Mouse (Mus musculus): Measurements from ENCODE around the gene Csrnp1. TPM values are rescaled to one million over a fixed set of nuclear protein-coding genes. Genes with fewer than 3 reads are reported as not detected.

The Csrnp1 gene
- polyA plus RNA-seq, 1 experiment from 2014 or later: 4.6 TPM

DNA sequence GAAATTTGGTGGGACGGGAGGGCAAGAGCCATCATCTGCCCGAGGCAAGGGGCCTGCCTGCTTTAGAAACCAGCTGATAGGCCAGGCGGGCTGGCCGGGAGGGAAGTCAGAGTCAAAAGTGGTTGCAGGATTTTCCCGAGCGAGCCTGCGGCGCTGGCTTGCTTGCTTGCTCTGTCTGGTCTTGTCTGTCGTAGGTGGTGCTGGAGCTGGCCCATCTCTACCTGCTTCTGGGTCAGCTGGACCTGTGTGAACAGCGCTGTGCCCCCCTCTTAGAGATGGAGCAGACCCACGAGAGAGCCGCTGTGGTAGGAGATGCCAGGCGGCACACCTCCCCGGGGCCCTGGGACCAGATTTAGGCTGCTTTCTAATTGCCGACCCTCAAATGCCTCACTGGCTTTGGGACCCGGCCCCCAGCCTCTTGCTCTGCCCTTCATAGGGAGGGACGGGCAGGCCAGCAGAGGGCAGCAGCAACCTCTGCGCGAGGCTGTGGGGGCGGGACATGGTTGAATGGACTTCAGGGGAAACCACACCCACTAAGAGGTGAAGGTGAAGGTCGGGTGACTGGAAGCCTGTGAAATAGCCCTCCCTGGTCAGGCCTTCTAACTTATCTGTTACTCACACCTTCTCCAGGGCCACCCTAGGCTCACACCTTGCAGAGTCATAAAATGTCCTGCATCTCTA, 21.3 kb downstream of the Csrnp1 start:
- Histone ChIP-seq H3K4me3 (no peak overlapping the region), H3K4me2 (replicated peaks) (peak overlapping the region; percentile 23), H3K27me3 (no peaks in the 10 kb centered on the region), H3K4me1 (peaks cover 9% of the 10 kb centered on the region; the same call in 1 of the 2 replicates), H3K9me3 (no peaks in the 10 kb centered on the region), H3K36me3 (no peaks in the 10 kb centered on the region), H3K9ac (peak overlapping the region; percentile 20; the same call in 1 of the 2 replicates), H3K27ac (no peak overlapping the region)
- 7% methylated on average over 21 of the region's 21 CpGs for WGBS
- peak; percentile 53; the same call in 1 of the 2 replicates for ATAC-seq (ENCODE audit: insufficient number of reproducible peaks, insufficient read depth, low FRiP score, low TSS enrichment)

DNA sequence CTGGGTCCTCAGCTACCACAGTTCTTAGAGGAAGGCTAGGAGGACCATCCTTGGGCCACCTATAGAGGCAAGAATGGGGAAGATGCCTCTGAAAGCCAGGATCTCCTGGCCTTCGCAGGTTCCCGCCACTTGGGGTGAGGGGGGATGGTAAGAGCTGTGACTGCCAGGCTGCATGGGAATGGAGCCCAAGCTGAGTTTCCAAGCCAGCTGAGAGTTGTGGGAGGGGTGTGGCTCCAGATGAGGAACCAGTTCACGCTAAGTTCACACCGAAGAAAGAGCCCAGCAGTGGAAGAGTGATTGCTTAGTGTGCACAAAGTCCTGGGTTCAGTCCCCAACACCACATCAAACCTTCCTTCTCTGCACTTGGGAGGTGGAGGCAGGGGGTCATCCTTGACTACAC, 22.2 kb downstream of the Csrnp1 start:
- no peak overlapping the region for H3K4me3 ChIP-seq
- H3K27ac ChIP-seq: no peak overlapping the region
- no peak overlapping the region for H3K4me2 ChIP-seq (replicated peaks)
- ATAC-seq (ENCODE audit: insufficient number of reproducible peaks, insufficient read depth, low FRiP score, low TSS enrichment): no peak
- peaks cover 9% of the 10 kb centered on the region; the same call in 1 of the 2 replicates for H3K4me1 ChIP-seq
- H3K36me3 ChIP-seq: no peaks in the 10 kb centered on the region
- no peak overlapping the region for H3K9ac ChIP-seq
- no peaks in the 10 kb centered on the region for H3K27me3 ChIP-seq
- no peaks in the 10 kb centered on the region for H3K9me3 ChIP-seq
- WGBS: 79% methylated on average over 4 of the region's 4 CpGs

- no peaks in the 10 kb centered on the region for H3K27me3 ChIP-seq
- 79% methylated on average over 9 of the region's 9 CpGs for WGBS
- no peaks in the 10 kb centered on the region for H3K9me3 ChIP-seq
- no peaks in the 10 kb centered on the region for H3K36me3 ChIP-seq
- no peak overlapping the region for H3K4me3 ChIP-seq
- no peak overlapping the region for H3K27ac ChIP-seq
- H3K4me1 ChIP-seq: peaks cover 9% of the 10 kb centered on the region; the same call in 1 of the 2 replicates
- H3K9ac ChIP-seq: no peak overlapping the region
- ATAC-seq (ENCODE audit: insufficient number of reproducible peaks, insufficient read depth, low FRiP score, low TSS enrichment): no peak
- H3K4me2 ChIP-seq (replicated peaks): no peak overlapping the region
Observed at GRCm38 (mm10) chr9:119958835-119959234, 25.6 kb downstream of the Csrnp1 start.

DNA sequence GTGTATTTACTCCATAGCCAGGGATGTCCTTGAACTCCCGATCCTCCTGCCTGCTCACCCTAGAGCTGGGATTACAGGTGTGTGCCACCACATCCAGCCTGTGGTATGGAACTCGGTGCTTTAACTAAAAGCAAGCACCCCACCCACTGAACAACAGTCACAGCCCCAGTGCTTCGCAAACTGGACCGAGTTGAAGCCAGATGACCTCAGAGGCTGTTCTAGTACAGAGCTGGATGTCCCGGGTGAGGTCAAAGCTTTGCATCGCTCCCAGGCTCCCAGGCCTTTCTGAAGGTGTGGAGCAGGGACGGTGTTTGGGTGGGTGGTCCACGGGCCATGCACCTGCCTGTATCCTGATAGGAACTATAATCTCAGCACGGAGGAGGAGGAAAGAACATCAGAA, 33.1 kb downstream of the Csrnp1 start:
- ATAC-seq (ENCODE audit: insufficient number of reproducible peaks, insufficient read depth, low FRiP score, low TSS enrichment): no peak
- H3K36me3 ChIP-seq: no peaks in the 10 kb centered on the region
- H3K4me3 ChIP-seq: no peak overlapping the region
- H3K9me3 ChIP-seq: no peaks in the 10 kb centered on the region
- peaks cover 5% of the 10 kb centered on the region; the same call in 1 of the 2 replicates for H3K4me1 ChIP-seq
- H3K9ac ChIP-seq: no peak overlapping the region
- WGBS: 83% methylated on average over 9 of the region's 9 CpGs
- no peak overlapping the region for H3K27ac ChIP-seq
- no peak overlapping the region for H3K4me2 ChIP-seq (replicated peaks)
- no peaks in the 10 kb centered on the region for H3K27me3 ChIP-seq

DNA sequence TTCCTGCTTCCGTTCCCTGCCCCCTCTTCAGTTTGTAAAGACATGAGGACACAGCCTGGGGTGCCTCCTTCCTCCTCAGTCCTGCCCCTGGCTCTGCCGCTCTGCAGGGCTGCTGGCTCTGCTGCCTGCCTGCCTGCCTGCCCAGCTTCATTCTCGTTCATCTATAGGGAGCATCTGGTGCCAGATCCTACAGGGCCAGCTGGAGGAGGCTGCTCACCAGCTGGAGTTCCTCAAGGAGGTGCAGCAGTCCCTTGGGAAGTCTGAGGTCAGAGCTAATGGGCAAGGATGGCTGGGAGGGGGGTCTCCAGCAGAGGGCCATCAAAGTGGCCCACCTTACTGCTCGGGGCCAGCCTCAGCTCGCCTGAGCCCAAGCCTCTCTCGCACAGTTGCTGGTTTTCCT, 34.0 kb downstream of the Csrnp1 start:
- no peak overlapping the region for H3K4me3 ChIP-seq
- H3K9me3 ChIP-seq: no peaks in the 10 kb centered on the region
- no peak overlapping the region for H3K4me2 ChIP-seq (replicated peaks)
- H3K4me1 ChIP-seq: peaks cover 5% of the 10 kb centered on the region; the same call in 1 of the 2 replicates
- no peak overlapping the region; the same call in 1 of the 2 replicates for H3K27ac ChIP-seq
- H3K9ac ChIP-seq: no peak overlapping the region; the same call in 1 of the 2 replicates
- 31% methylated on average over 6 of the region's 6 CpGs for WGBS
- no peak for ATAC-seq (ENCODE audit: insufficient number of reproducible peaks, insufficient read depth, low FRiP score, low TSS enrichment)
- H3K27me3 ChIP-seq: no peaks in the 10 kb centered on the region
- H3K36me3 ChIP-seq: no peaks in the 10 kb centered on the region

GRCm38 (mm10) chr9:119948804-119949203, 35.7 kb downstream of the Csrnp1 start:
- Histone ChIP-seq H3K27ac (no peak overlapping the region), H3K4me1 (peaks cover 5% of the 10 kb centered on the region; the same call in 1 of the 2 replicates), H3K36me3 (no peaks in the 10 kb centered on the region), H3K9me3 (no peaks in the 10 kb centered on the region), H3K9ac (no peak overlapping the region), H3K27me3 (no peaks in the 10 kb centered on the region), H3K4me2 (replicated peaks) (no peak overlapping the region), H3K4me3 (no peak overlapping the region)
- 45% methylated on average over 3 of the region's 3 CpGs for WGBS
- no peak for ATAC-seq (ENCODE audit: insufficient number of reproducible peaks, insufficient read depth, low FRiP score, low TSS enrichment)

GRCm38 (mm10) chr9:119945173-119945900, 39.1 kb downstream of the Csrnp1 start:
- H3K9me3 ChIP-seq: no peaks in the 10 kb centered on the region
- no peak overlapping the region for H3K4me2 ChIP-seq (replicated peaks)
- H3K4me3 ChIP-seq: no peak overlapping the region
- no peaks in the 10 kb centered on the region for H3K36me3 ChIP-seq
- WGBS: 76% methylated on average over 12 of the region's 12 CpGs
- no peaks in the 10 kb centered on the region for H3K27me3 ChIP-seq
- ATAC-seq (ENCODE audit: insufficient number of reproducible peaks, insufficient read depth, low FRiP score, low TSS enrichment): no peak
- no peak overlapping the region for H3K9ac ChIP-seq
- no peak overlapping the region for H3K27ac ChIP-seq
- peaks cover 6% of the 10 kb centered on the region; the same call in 1 of the 2 replicates for H3K4me1 ChIP-seq

DNA sequence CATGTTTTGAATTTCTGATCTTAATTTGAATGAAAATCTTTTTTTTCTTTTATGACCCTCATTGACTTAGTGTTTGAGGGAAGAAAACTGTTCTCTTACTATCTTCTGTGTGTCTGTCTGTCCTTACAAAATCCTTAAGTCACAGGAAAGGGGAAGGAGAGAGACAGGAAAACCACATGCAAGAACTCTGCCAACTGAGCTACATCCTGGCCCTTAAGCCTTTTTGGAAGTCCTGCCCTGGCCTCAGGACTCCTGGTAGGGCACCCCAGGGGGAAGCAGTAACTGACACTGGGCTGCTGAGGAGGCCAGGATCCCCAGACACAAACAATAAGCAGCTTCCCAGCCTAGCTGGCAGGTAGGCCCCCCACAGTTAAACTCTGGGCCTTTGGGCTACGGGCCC, 41.1 kb downstream of the Csrnp1 start:
- Histone ChIP-seq H3K36me3 (no peaks in the 10 kb centered on the region), H3K4me3 (no peak overlapping the region), H3K4me2 (replicated peaks) (no peak overlapping the region), H3K27ac (no peak overlapping the region), H3K27me3 (no peaks in the 10 kb centered on the region), H3K9me3 (no peaks in the 10 kb centered on the region), H3K4me1 (peaks cover 13% of the 10 kb centered on the region), H3K9ac (no peak overlapping the region)
- ATAC-seq (ENCODE audit: insufficient number of reproducible peaks, insufficient read depth, low FRiP score, low TSS enrichment): no peak
- 61% methylated on average over 1 of the region's 1 CpGs for WGBS

GRCm38 (mm10) chr9:119941861-119942260, 42.6 kb downstream of the Csrnp1 start:
- no peak overlapping the region for H3K4me2 ChIP-seq (replicated peaks)
- no peaks in the 10 kb centered on the region for H3K9me3 ChIP-seq
- H3K27ac ChIP-seq: no peak overlapping the region
- no peaks in the 10 kb centered on the region for H3K36me3 ChIP-seq
- no peak overlapping the region for H3K4me3 ChIP-seq
- H3K27me3 ChIP-seq: no peaks in the 10 kb centered on the region
- peaks cover 17% of the 10 kb centered on the region for H3K4me1 ChIP-seq
- no peak for ATAC-seq (ENCODE audit: insufficient number of reproducible peaks, insufficient read depth, low FRiP score, low TSS enrichment)
- 80% methylated on average over 14 of the region's 14 CpGs for WGBS
- no peak overlapping the region for H3K9ac ChIP-seq

- H3K27ac ChIP-seq: no peak overlapping the region
- ATAC-seq (ENCODE audit: insufficient number of reproducible peaks, insufficient read depth, low FRiP score, low TSS enrichment): no peak
Observed at GRCm38 (mm10) chr9:119941407-119941806, 43.1 kb downstream of the Csrnp1 start.

GRCm38 (mm10) chr9:119939646-119940045, 44.8 kb downstream of the Csrnp1 start:
- H3K27ac ChIP-seq: peak overlapping the region; percentile 50; the same call in 1 of the 2 replicates
- H3K9ac ChIP-seq: no peak overlapping the region
- H3K4me1 ChIP-seq: peaks cover 22% of the 10 kb centered on the region
- no peaks in the 10 kb centered on the region for H3K9me3 ChIP-seq
- ATAC-seq (ENCODE audit: insufficient number of reproducible peaks, insufficient read depth, low FRiP score, low TSS enrichment): no peak
- H3K36me3 ChIP-seq: no peaks in the 10 kb centered on the region
- 28% methylated on average over 10 of the region's 10 CpGs for WGBS
- no peak overlapping the region for H3K4me2 ChIP-seq (replicated peaks)
- H3K4me3 ChIP-seq: no peak overlapping the region
- no peaks in the 10 kb centered on the region for H3K27me3 ChIP-seq

More at GRCm38 (mm10) chr9:119941407-119941806, 43.1 kb downstream of the Csrnp1 start:
- H3K36me3 ChIP-seq: no peaks in the 10 kb centered on the region
- no peaks in the 10 kb centered on the region for H3K9me3 ChIP-seq
- no peak overlapping the region for H3K4me3 ChIP-seq
- no peaks in the 10 kb centered on the region for H3K27me3 ChIP-seq
- H3K9ac ChIP-seq: no peak overlapping the region
- H3K4me2 ChIP-seq (replicated peaks): no peak overlapping the region
- peaks cover 20% of the 10 kb centered on the region for H3K4me1 ChIP-seq
- WGBS: 81% methylated on average over 5 of the region's 5 CpGs

DNA sequence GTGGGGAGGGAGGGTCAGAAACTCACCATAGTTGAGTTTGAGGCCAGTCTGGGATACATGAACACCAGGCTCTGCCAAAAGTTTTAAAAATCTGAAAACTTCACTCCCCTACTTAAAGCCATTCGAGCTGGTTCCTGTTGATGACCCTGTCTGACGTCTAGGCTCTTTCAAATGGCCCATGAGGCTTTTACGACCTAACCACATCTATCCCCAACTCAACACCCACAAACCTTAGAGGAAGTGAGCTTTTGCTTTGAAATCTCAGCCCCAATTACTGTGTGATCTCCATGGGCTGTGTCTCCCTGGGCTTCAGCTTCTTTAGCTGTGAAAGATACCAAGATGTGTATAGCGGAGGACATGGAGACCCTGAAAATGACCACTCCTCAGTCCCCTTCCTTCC, 46.0 kb downstream of the Csrnp1 start:
- peaks cover 22% of the 10 kb centered on the region for H3K4me1 ChIP-seq
- WGBS: 85% methylated on average over 4 of the region's 4 CpGs
- no peaks in the 10 kb centered on the region for H3K27me3 ChIP-seq
- no peaks in the 10 kb centered on the region for H3K9me3 ChIP-seq
- ATAC-seq (ENCODE audit: insufficient number of reproducible peaks, insufficient read depth, low FRiP score, low TSS enrichment): no peak
- no peaks in the 10 kb centered on the region for H3K36me3 ChIP-seq
- H3K4me2 ChIP-seq (replicated peaks): no peak overlapping the region
- H3K27ac ChIP-seq: no peak overlapping the region
- H3K4me3 ChIP-seq: no peak overlapping the region
- H3K9ac ChIP-seq: no peak overlapping the region
